Mouse (Mus musculus): Measurements from ENCODE around the gene Clba1.

DNA sequence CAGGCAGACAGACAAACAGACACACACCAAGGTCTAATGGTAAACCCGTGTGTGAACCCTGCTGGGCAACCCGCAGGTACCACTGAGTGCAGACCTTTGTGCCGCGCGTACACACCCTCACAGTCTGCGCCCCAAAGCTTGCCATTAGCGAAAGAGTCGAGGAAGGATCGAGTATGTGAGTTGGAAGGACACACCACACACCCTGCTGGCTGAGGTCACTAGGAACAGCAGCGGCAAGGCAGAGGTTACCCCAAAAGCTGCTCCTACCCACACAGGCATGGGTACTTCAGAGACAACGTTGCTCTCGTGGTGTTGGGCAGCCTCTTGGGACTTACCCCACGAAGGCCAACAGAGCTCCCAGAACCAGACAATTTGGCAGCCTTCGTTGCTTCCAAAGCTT, 36.4 kb upstream of the Clba1 start:
- TF ChIP-seq CTCF (conservative IDR thresholded peaks at IDR 0.05; ENCODE audit: low read length): no peak
- TF ChIP-seq NANOG (IDR thresholded peaks at IDR 0.05; ENCODE audit: borderline replicate concordance, low read length): no peak
- TF ChIP-seq POU5F1 (IDR thresholded peaks at IDR 0.05; ENCODE audit: borderline replicate concordance, low read length): no peak

All from E14TG2a.4 (cell line).